Mouse (Mus musculus): ENCODE results near the gene Cnot3. TPM values are rescaled to one million over a fixed set of nuclear protein-coding genes. Genes with fewer than 3 reads are reported as not detected.

The Cnot3 gene
- polyA plus RNA-seq, 2 experiments, result 20.2 to 30.2 TPM

DNA sequence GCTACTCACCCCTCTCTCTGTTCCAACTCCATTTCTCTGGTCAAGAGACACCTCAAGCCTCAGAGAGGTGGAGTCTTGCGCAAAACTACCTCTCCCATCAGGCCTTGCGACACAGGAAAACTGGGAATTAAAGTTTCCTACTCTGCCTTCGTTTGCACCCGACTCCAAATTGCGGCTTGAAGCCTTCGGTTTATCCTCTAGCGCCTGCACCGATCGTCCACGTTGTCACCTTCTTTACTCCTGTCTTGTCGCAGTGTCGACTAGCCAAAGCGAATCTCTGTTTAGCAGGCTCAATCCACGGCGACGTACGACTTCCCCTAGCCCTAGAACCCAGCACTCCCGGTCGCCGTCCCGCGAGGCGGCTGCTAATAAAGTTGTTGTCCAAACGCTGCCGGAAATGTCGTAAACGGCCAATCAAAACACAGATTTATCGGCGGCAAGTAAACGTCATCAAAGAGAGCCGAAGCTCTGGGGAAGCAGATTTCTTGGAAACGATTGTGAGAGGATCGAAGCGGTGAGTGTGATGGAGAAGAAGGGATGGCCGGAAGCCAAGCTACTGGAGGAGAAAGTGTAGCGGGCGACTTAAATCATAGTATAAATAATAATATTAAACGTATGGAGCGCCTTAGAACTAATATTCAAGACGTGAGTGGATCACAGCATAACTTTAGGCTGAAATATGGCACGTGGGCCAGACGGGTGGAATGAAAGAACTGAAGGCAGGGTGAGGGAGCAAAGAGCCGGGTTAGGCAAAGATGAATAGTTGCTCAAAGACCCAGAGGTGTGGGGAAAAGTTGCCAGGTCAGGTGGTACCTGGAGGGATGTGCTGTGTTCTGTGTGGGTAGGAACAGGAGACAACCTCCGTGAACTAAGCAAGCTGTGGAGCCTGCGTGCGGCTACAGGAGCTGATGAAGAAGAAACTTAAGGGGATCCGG, 15.3 kb upstream of the Cnot3 start, which contains the start of the genes Tfpt and Prpf31:
Gene Tfpt, minus strand, starts transcription at position 387 of the 935 bp plus-strand sequence.
Gene Prpf31, plus strand, starts transcription at position 443 of the 935 bp plus-strand sequence.
- peak; percentile 90 for ATAC-seq (ENCODE audit: insufficient read depth)
- H3K4me2 ChIP-seq (ENCODE audit: low read depth), result peak within 1 kb of the TSS; percentile 95
- TF ChIP-seq CTCF (IDR thresholded peaks at IDR 0.05; ENCODE audit: low read depth) (no peak), EP300 (IDR thresholded peaks at IDR 0.05; ENCODE audit: low read depth) (peak; percentile 39; the same call in 1 of the 2 replicates)
- peaks cover 7 to 14% of the 10 kb centered on the region in 2 experiments; a peak in 2 of 4 replicates for H3K4me1 ChIP-seq (replicated peaks; ENCODE audit: control insufficient read depth in 2 of 2, insufficient read depth in 2 of 2, low read length in 1 of 2)
- H3K9me3 ChIP-seq (ENCODE audit: control insufficient read depth, low read length), result no peaks in the 10 kb centered on the region
- peak within 1 kb of the TSS; percentile 80 for H3K27ac ChIP-seq
- peak; percentile 93 to 97 (median 95) for DNase-seq (ENCODE audit: low read depth in 3 of 3, low spot score in 3 of 3)
- H3K9ac ChIP-seq (replicated peaks), result peak within 1 kb of the TSS; percentile 82
- peak within 1 kb of the TSS; percentile 88 to 97 for H3K4me3 ChIP-seq (ENCODE audit: insufficient read depth in 1 of 2, low read depth in 2 of 2, low read length in 2 of 2)
- no peaks in the 10 kb centered on the region for H3K27me3 ChIP-seq (ENCODE audit: control insufficient read depth, insufficient read depth, low read length)
- H3K36me3 ChIP-seq (replicated peaks; ENCODE audit: control insufficient read depth, insufficient read depth, low read depth), result peaks cover 18% of the 10 kb centered on the region
- under 1% methylated on average over 47 of the region's 47 CpGs for WGBS (ENCODE audit: insufficient replicate concordance)

DNA sequence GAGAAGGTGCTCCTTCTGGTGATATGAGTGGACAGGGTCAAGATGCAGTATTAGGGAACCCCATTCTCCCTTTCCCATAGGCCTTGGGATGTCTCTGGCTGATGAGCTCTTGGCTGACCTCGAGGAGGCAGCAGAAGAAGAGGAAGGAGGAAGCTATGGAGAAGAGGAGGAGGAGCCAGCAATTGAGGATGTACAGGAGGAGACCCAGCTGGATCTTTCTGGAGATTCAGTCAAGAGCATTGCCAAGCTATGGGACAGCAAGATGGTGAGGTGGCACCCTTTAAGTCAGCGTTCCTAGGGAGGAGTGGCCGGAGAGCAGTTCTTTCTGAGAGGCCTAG, 14.6 kb upstream of the Cnot3 start:
- DNase-seq (ENCODE audit: low read depth in 3 of 3, low spot score in 3 of 3), result no peak
- Histone ChIP-seq H3K27ac (no peak overlapping the region), H3K4me1 (replicated peaks; ENCODE audit: control insufficient read depth in 2 of 2, insufficient read depth in 2 of 2, low read length in 1 of 2) (peaks cover 7 to 14% of the 10 kb centered on the region in 2 experiments; a peak in 2 of 4 replicates), H3K4me2 (ENCODE audit: low read depth) (peak overlapping the region; percentile 95), H3K27me3 (ENCODE audit: control insufficient read depth, insufficient read depth, low read length) (no peaks in the 10 kb centered on the region), H3K9me3 (ENCODE audit: control insufficient read depth, low read length) (no peaks in the 10 kb centered on the region), H3K36me3 (replicated peaks; ENCODE audit: control insufficient read depth, insufficient read depth, low read depth) (peaks cover 22% of the 10 kb centered on the region), H3K4me3 (ENCODE audit: insufficient read depth in 1 of 2, low read depth in 2 of 2, low read length in 2 of 2) (peak overlapping the region; percentile 88 to 97), H3K9ac (replicated peaks) (peak overlapping the region; percentile 80)
- TF ChIP-seq EP300 (IDR thresholded peaks at IDR 0.05; ENCODE audit: low read depth), result no peak
- TF ChIP-seq CTCF (IDR thresholded peaks at IDR 0.05; ENCODE audit: low read depth), result no peak
- ATAC-seq (ENCODE audit: insufficient read depth), result peak; percentile 1; the same call in 1 of the 2 replicates
- WGBS (ENCODE audit: insufficient replicate concordance), result 43% methylated on average over 3 of the region's 3 CpGs

DNA sequence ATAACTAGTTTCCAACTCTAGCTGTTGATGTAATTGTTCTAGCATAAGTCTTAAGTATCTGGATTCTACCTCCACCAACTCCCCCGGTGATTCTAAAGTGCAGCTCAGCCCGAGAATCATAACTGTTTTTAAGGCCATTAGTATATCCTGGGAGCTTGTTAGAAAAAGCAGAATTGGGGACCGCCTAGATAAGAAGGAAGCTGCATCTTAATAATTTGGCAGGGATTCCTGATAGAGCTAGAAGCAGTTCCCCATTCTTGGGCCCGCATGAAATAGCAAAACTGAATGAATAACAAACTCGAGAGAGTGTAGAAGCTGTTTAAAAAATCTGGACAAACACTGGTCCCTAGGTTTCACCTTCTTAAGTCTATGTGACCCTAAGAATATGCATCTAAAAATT, 1.7 kb upstream of the Cnot3 start:
- no peaks in the 10 kb centered on the region for H3K9me3 ChIP-seq (ENCODE audit: control insufficient read depth, low read length)
- no peak overlapping the region for H3K9ac ChIP-seq (replicated peaks)
- H3K27me3 ChIP-seq (ENCODE audit: control insufficient read depth, insufficient read depth, low read length), result no peaks in the 10 kb centered on the region
- ATAC-seq (ENCODE audit: insufficient read depth), result no peak
- H3K36me3 ChIP-seq (replicated peaks; ENCODE audit: control insufficient read depth, insufficient read depth, low read depth), result peaks cover 21% of the 10 kb centered on the region
- H3K4me1 ChIP-seq (replicated peaks; ENCODE audit: control insufficient read depth in 2 of 2, insufficient read depth in 2 of 2, low read length in 1 of 2), result peaks cover 20 to 25% of the 10 kb centered on the region in 2 experiments
- H3K4me3 ChIP-seq (ENCODE audit: insufficient read depth in 1 of 2, low read depth in 2 of 2, low read length in 2 of 2), result no peak overlapping the region
- peak overlapping the region; percentile 78 for H3K4me2 ChIP-seq (ENCODE audit: low read depth)
- DNase-seq (ENCODE audit: low read depth in 3 of 3, low spot score in 3 of 3), result no peak
- no peak overlapping the region for H3K27ac ChIP-seq
- TF ChIP-seq EP300 (IDR thresholded peaks at IDR 0.05; ENCODE audit: low read depth) (no peak), CTCF (IDR thresholded peaks at IDR 0.05; ENCODE audit: low read depth) (no peak)
- 36% methylated on average over 5 of the region's 5 CpGs for WGBS (ENCODE audit: insufficient replicate concordance)

DNA sequence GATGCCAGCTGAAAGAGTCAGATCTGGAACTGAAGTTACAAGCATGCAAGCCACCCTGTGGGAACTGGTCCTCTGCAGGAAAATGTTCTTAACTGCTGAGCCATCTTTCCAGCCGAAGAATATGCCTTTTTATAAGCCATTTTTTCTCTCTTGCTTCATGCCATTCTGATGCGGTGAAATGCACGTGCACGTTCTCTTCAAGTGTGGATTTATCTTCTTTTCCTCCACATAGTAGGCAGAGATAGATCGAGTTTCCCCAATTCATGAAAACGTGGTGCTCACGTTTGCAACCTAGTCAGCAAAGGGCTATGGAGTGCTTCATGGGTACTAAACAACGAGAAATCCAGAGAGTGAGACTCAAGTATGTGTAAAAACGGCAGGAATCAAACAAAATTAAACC, 1.2 kb upstream of the Cnot3 start:
- H3K4me2 ChIP-seq (ENCODE audit: low read depth), result peak overlapping the region; percentile 78
- TF ChIP-seq EP300 (IDR thresholded peaks at IDR 0.05; ENCODE audit: low read depth), result no peak
- TF ChIP-seq CTCF (IDR thresholded peaks at IDR 0.05; ENCODE audit: low read depth), result no peak
- 15% methylated on average over 9 of the region's 9 CpGs for WGBS (ENCODE audit: insufficient replicate concordance)
- DNase-seq (ENCODE audit: low read depth in 3 of 3, low spot score in 3 of 3), result no peak
- H3K4me3 ChIP-seq (ENCODE audit: insufficient read depth in 1 of 2, low read depth in 2 of 2, low read length in 2 of 2), result peak overlapping the region; percentile 57 to 89; a peak in 3 of 4 replicates
- H3K27ac ChIP-seq, result peak overlapping the region; percentile 88
- no peaks in the 10 kb centered on the region for H3K27me3 ChIP-seq (ENCODE audit: control insufficient read depth, insufficient read depth, low read length)
- ATAC-seq (ENCODE audit: insufficient read depth), result no peak
- no peaks in the 10 kb centered on the region for H3K9me3 ChIP-seq (ENCODE audit: control insufficient read depth, low read length)
- H3K9ac ChIP-seq (replicated peaks), result 0 out of 2 replicates have a peak overlapping the region, but pooled peaks have one; percentile 28
- peaks cover 21% of the 10 kb centered on the region for H3K36me3 ChIP-seq (replicated peaks; ENCODE audit: control insufficient read depth, insufficient read depth, low read depth)
- peaks cover 20 to 25% of the 10 kb centered on the region in 2 experiments for H3K4me1 ChIP-seq (replicated peaks; ENCODE audit: control insufficient read depth in 2 of 2, insufficient read depth in 2 of 2, low read length in 1 of 2)

DNA sequence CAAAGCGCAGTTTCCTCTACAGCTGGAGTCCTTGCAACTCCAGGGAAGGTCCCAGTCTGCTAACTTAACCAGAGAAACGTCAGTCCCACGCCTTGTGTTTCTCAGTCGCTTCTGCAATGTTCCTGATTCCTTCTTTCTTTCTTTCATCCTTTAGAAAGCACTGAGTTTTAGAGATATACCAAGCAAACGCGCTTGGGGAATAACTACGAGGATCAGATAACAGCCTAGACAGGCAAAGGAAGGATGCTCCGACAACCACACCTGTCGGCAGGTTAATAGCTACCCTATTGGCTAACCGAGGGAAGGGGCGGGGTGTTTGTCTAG, 758 bp upstream of the Cnot3 start:
- DNase-seq (ENCODE audit: low read depth in 3 of 3, low spot score in 3 of 3) (no peak), ATAC-seq (ENCODE audit: insufficient read depth) (no peak)
- TF ChIP-seq EP300 (IDR thresholded peaks at IDR 0.05; ENCODE audit: low read depth) (no peak), CTCF (IDR thresholded peaks at IDR 0.05; ENCODE audit: low read depth) (no peak)
- Histone ChIP-seq H3K9ac (replicated peaks) (0 out of 2 replicates have a peak overlapping the region, but pooled peaks have one; percentile 28), H3K4me3 (ENCODE audit: insufficient read depth in 1 of 2, low read depth in 2 of 2, low read length in 2 of 2) (peak overlapping the region; percentile 57 to 89), H3K9me3 (ENCODE audit: control insufficient read depth, low read length) (no peaks in the 10 kb centered on the region), H3K27ac (peak overlapping the region; percentile 88), H3K36me3 (replicated peaks; ENCODE audit: control insufficient read depth, insufficient read depth, low read depth) (peaks cover 20% of the 10 kb centered on the region), H3K27me3 (ENCODE audit: control insufficient read depth, insufficient read depth, low read length) (no peaks in the 10 kb centered on the region), H3K4me1 (replicated peaks; ENCODE audit: control insufficient read depth in 2 of 2, insufficient read depth in 2 of 2, low read length in 1 of 2) (peaks cover 20 to 25% of the 10 kb centered on the region in 2 experiments), H3K4me2 (ENCODE audit: low read depth) (peak overlapping the region; percentile 78)
- under 1% methylated on average over 11 of the region's 11 CpGs for WGBS (ENCODE audit: insufficient replicate concordance)

Data from liver, embryonic 14.5 days (tissue).